Comparison of ENCODE assay signal across 28 mouse cellular contexts in genomic region chr14:100228120-100228519, GRCm38 (mm10). TPM values are rescaled to one million over a fixed set of nuclear protein-coding genes. Genes with fewer than 3 reads are reported as not detected.
A peak's percentile ranks its signal among the peaks of the same experiment; 100 is the strongest.
DNase-seq lines count a peak whose midpoint lies in the region; ATAC-seq and TF ChIP-seq lines count a peak whose summit lies in the region.
"Had no signal": no experiment of that assay in that cellular context is flagged by ENCODE, and none has a peak within 500 bp of the region (broad histone marks: within the 10 kb centered on the region; RNA-seq: fewer than 3 reads in every experiment).

No protein-coding gene starts in this region.

- TF ChIP-seq POLR2A in liver, adult 2 months (IDR thresholded peaks at IDR 0.05; ENCODE audit: extremely low read depth, insufficient read depth, low read length) = no peak

- H3K9ac ChIP-seq in kidney, embryonic 16.5 days (replicated peaks; ENCODE audit: low read length) = no peak overlapping the region
- 0 out of 2 replicates have a peak overlapping the region, but pooled peaks have one; percentile 37 for H3K9ac ChIP-seq in liver, adult 2 months (ENCODE audit: low read depth, low read length)
- no peak overlapping the region for H3K9ac ChIP-seq in liver, embryonic 11.5 days (ENCODE audit: low read depth, low read length)
- no peak overlapping the region for H3K9ac ChIP-seq in liver, postnatal 0 days (replicated peaks)
- H3K9ac ChIP-seq: embryonic facial prominence, embryonic 12.5 days; hindbrain, embryonic 12.5 days had no signal

- H3K4me2 ChIP-seq in kidney, embryonic 16.5 days (replicated peaks; ENCODE audit: low read depth, low read length) = no peak overlapping the region
- H3K4me2 ChIP-seq in liver, embryonic 11.5 days = no peak overlapping the region
- H3K4me2 ChIP-seq in liver, postnatal 0 days (ENCODE audit: low read depth, low read length) = peak overlapping the region; percentile 30; the same call in 1 of the 2 replicates
- H3K4me2 ChIP-seq: embryonic facial prominence, embryonic 12.5 days; heart, embryonic 11.5 days; hindbrain, embryonic 12.5 days had no signal

- H3K27ac ChIP-seq in kidney, embryonic 16.5 days (ENCODE audit: low read length) = no peak overlapping the region
- H3K27ac ChIP-seq in liver, adult 2 months (replicated peaks; ENCODE audit: insufficient read depth, low read depth, low read length) = peak overlapping the region; percentile 99
- H3K27ac ChIP-seq in liver, embryonic 11.5 days (ENCODE audit: low read depth, low read length) = no peak overlapping the region
- peak overlapping the region; percentile 63 for H3K27ac ChIP-seq in liver, postnatal 0 days (ENCODE audit: low read depth)
- H3K27ac ChIP-seq: embryonic facial prominence, embryonic 12.5 days; hindbrain, embryonic 12.5 days; hindbrain, postnatal 0 days had no signal

- intact Hi-C loops in left cerebral cortex, postnatal 14 days (cut with DNase I) = no loop called here

- H3K79me2 ChIP-seq in liver, adult 2 months (ENCODE audit: control insufficient read depth, insufficient read depth, low read length) = peaks cover 33% of the 10 kb centered on the region

- no peak for ATAC-seq in kidney, embryonic 16.5 days (ENCODE audit: low FRiP score, low TSS enrichment)
- ATAC-seq in liver, embryonic 11.5 days (replicated peaks; ENCODE audit: low FRiP score) = no peak; the same call in 1 of the 2 replicates
- peak; percentile 92 for ATAC-seq in liver, postnatal 0 days
- ATAC-seq: forebrain, embryonic 14.5 days; hindbrain, postnatal 0 days; lung, postnatal 0 days; Patski had no signal

- peak; percentile 55 for TF ChIP-seq EP300 in liver, postnatal 0 days (IDR thresholded peaks at IDR 0.05; ENCODE audit: low read depth)

- H3K36me3 ChIP-seq in kidney, embryonic 16.5 days (ENCODE audit: insufficient read depth, low read length) = no peaks in the 10 kb centered on the region
- H3K36me3 ChIP-seq in liver, adult 2 months (ENCODE audit: control insufficient read depth, insufficient read depth, low read length) = no peaks in the 10 kb centered on the region
- H3K36me3 ChIP-seq in liver, embryonic 11.5 days (ENCODE audit: control insufficient read depth, insufficient read depth, low read length) = no peaks in the 10 kb centered on the region
- no peaks in the 10 kb centered on the region for H3K36me3 ChIP-seq in liver, postnatal 0 days (replicated peaks; ENCODE audit: insufficient read depth, low read length)
- H3K36me3 ChIP-seq: embryonic facial prominence, embryonic 12.5 days; hindbrain, embryonic 12.5 days had no signal

- WGBS in kidney, embryonic 16.5 days = 88% methylated on average over 6 of the region's 6 CpGs
- 24% methylated on average over 6 of the region's 6 CpGs for WGBS in liver, adult 2 months
- 74% methylated on average over 6 of the region's 6 CpGs for WGBS in liver, embryonic 11.5 days
- WGBS in liver, postnatal 0 days (ENCODE audit: insufficient replicate concordance) = 61% methylated on average over 6 of the region's 6 CpGs

- peak; percentile 53 for DNase-seq in kidney, adult 11 months
- DNase-seq in liver, adult 2 months (ENCODE audit: extremely low read depth, low read depth, low spot score) = peak; percentile 97
- DNase-seq in liver, embryonic 11.5 days (ENCODE audit: low spot score) = no peak
- peak; percentile 35 to 72 for DNase-seq in kidney, postnatal 25 days
- no peak for DNase-seq in liver, postnatal 0 days
- no peak for DNase-seq in left cerebral cortex, postnatal 14 days (ENCODE audit: low spot score in 2 of 2)
- DNase-seq: adrenal gland, postnatal 10 days; cerebellum, adult 9-10 months; embryo, embryonic 11 days; gastrocnemius, postnatal 14 days; heart, postnatal 36 days; layer of hippocampus, postnatal 36 days; lung, adult 18-20 months; lung, postnatal 4 days; midbrain, embryonic 14.5 days; retina, postnatal 1 day; right cerebral cortex, postnatal 14 days; thymus, postnatal 4 days had no signal

- H3K4me1 ChIP-seq in kidney, embryonic 16.5 days (ENCODE audit: insufficient read depth, low read length) = peaks cover 3% of the 10 kb centered on the region; the same call in 1 of the 2 replicates
- H3K4me1 ChIP-seq in liver, adult 2 months (ENCODE audit: control insufficient read depth, insufficient read depth, low read length) = peaks cover 52% of the 10 kb centered on the region
- no peaks in the 10 kb centered on the region for H3K4me1 ChIP-seq in liver, embryonic 11.5 days (replicated peaks; ENCODE audit: control insufficient read depth, insufficient read depth, low read length)
- H3K4me1 ChIP-seq in liver, postnatal 0 days (ENCODE audit: insufficient read depth) = peaks cover 8% of the 10 kb centered on the region
- H3K4me1 ChIP-seq: megakaryocyte, embryonic 14.5 days had no signal

- H3K4me3 ChIP-seq in kidney, embryonic 16.5 days (ENCODE audit: low read length) = no peak overlapping the region
- no peak overlapping the region for H3K4me3 ChIP-seq in liver, adult 2 months (ENCODE audit: insufficient read depth, low read depth, low read length)
- no peak overlapping the region for H3K4me3 ChIP-seq in liver, embryonic 11.5 days (ENCODE audit: low read depth, low read length)
- no peak overlapping the region for H3K4me3 ChIP-seq in liver, postnatal 0 days (ENCODE audit: low read depth, low read length)
- H3K4me3 ChIP-seq: embryonic facial prominence, embryonic 12.5 days; hindbrain, embryonic 12.5 days; megakaryocyte, embryonic 14.5 days had no signal

- no peak for TF ChIP-seq CTCF in liver, adult 2 months (IDR thresholded peaks at IDR 0.05; ENCODE audit: low read depth, low read length)
- TF ChIP-seq CTCF in liver, postnatal 0 days (IDR thresholded peaks at IDR 0.05; ENCODE audit: low read depth) = no peak

- no peaks in the 10 kb centered on the region for H3K9me3 ChIP-seq in kidney, embryonic 16.5 days (ENCODE audit: low read length)
- H3K9me3 ChIP-seq in liver, embryonic 11.5 days (ENCODE audit: control insufficient read depth, low read length) = no peaks in the 10 kb centered on the region
- H3K9me3 ChIP-seq in liver, postnatal 0 days (ENCODE audit: low read length) = no peaks in the 10 kb centered on the region
- H3K9me3 ChIP-seq: embryonic facial prominence, embryonic 12.5 days; hindbrain, embryonic 12.5 days had no signal

- H3K27me3 ChIP-seq in kidney, embryonic 16.5 days (ENCODE audit: insufficient read depth, low read length) = no peaks in the 10 kb centered on the region
- H3K27me3 ChIP-seq in liver, adult 2 months (ENCODE audit: control insufficient read depth, insufficient read depth, low read length) = no peaks in the 10 kb centered on the region
- H3K27me3 ChIP-seq in liver, embryonic 11.5 days (replicated peaks; ENCODE audit: control insufficient read depth, insufficient read depth, low read length) = no peaks in the 10 kb centered on the region
- no peaks in the 10 kb centered on the region for H3K27me3 ChIP-seq in liver, postnatal 0 days (ENCODE audit: insufficient read depth, low read length)
- H3K27me3 ChIP-seq: embryonic facial prominence, embryonic 12.5 days; hindbrain, embryonic 12.5 days; megakaryocyte, embryonic 14.5 days had no signal

RNA-seq across cellular contexts. Expression of gene Klf12, which starts 56.4 kb away (rescaled TPM):
- polyA plus RNA-seq in kidney, embryonic 16.5 days (2015; fragmentation: Nextera tagmentation; extraction: Ambion mirVana) = 9.1 and 13.0 TPM in 2 replicates
- 25.8 and 29.2 TPM in 2 replicates for total RNA-seq in liver, adult 2 months (2014; rRNA removed)
- 17.9 and 20.7 TPM in 2 replicates for polyA plus RNA-seq in liver, adult 2 months (2012; rRNA removed)
- polyA plus RNA-seq in liver, embryonic 11.5 days (2014; fragmentation: Nextera tagmentation; extraction: Ambion mirVana) = 11.6 and 11.8 TPM in 2 replicates
- polyA plus RNA-seq in liver, postnatal 0 days (2015; fragmentation: Nextera tagmentation; extraction: Ambion mirVana) = 5.2 and 7.1 TPM in 2 replicates
- total RNA-seq in left cerebral cortex, postnatal 14 days (2021) = 10 to 100 TPM; 44.3 to 44.5 TPM
- total RNA-seq: granulocyte monocyte progenitor cell, adult 5-6 weeks had no signal

Comparison
In these comparisons a context has a peak if more than half of its experiments do, and no peak if none do; other contexts are left out.
1. DNase-seq: peak in kidney, adult 11 months (single experiment), liver, adult 2 months (single experiment) and kidney, postnatal 25 days (2 of 2); none in liver, embryonic 11.5 days (single experiment), liver, postnatal 0 days (single experiment) and left cerebral cortex, postnatal 14 days (0 of 2).
2. H3K27ac ChIP-seq: peak in liver, adult 2 months (single experiment) and liver, postnatal 0 days (single experiment); none in kidney, embryonic 16.5 days (single experiment) and liver, embryonic 11.5 days (single experiment).